Mouse (Mus musculus) CH12.LX (cell line): Measurements from ENCODE around the gene Efna3. TPM values are rescaled to one million over a fixed set of nuclear protein-coding genes. Genes with fewer than 3 reads are reported as not detected.

Experiments
- DNase-seq: peaks from one replicate; pipeline ENCODE4 v3.0.0-alpha.2; 2013; ENCODE audit errors: extremely low read depth
- H3K27ac ChIP-seq: 2 replicates; pipeline ENCODE4 v1.5.1; 2012; ENCODE audit warnings: low read depth, mild to moderate bottlenecking, control low read depth, moderate library complexity; ENCODE audit not compliant: insufficient read depth
- H3K27me3 ChIP-seq: replicated peaks from 2 replicates; pipeline ENCODE3; 2012; ENCODE audit warnings: inconsistent platforms
- H3K36me3 ChIP-seq, 2 experiments: replicated peaks in 1 of 2; 2 replicates each; pipeline versions ENCODE3 to v1.6.1; 2012; ENCODE audit warnings: inconsistent platforms in 1 of 2, low read length in 1 of 2, mild to moderate bottlenecking in 1 of 2, mixed read lengths in 1 of 2, moderate library complexity in 1 of 2; ENCODE audit not compliant: control insufficient read depth in 1 of 2, insufficient read depth in 1 of 2
- H3K4me1 ChIP-seq, 2 experiments: 2 replicates each; pipeline ENCODE4 v1.6.1; 2012; ENCODE audit warnings: inconsistent platforms in 1 of 2, moderate library complexity in 1 of 2; ENCODE audit not compliant: insufficient read depth in 2 of 2, control insufficient read depth in 1 of 2
- H3K4me2 ChIP-seq: 2 replicates; pipeline ENCODE4 v1.6.1; 2012; ENCODE audit warnings: low read depth, mild to moderate bottlenecking, control low read depth; ENCODE audit not compliant: poor library complexity, insufficient read depth, severe bottlenecking
- H3K4me3 ChIP-seq, 3 experiments: fragments of 150-350 bp in 1 of 3; sonication (generic) in 1 of 3; replicated peaks in 1 of 3; 2 replicates each; pipeline versions ENCODE3 to v1.5.1; 2011 to 2012; ENCODE audit warnings: low read depth in 2 of 3, low read length in 2 of 3, mild to moderate bottlenecking in 2 of 3, moderate library complexity in 2 of 3, control low read depth in 1 of 3, improper control_type of control experiment in 1 of 3, inconsistent platforms in 1 of 3, mixed read lengths in 1 of 3; ENCODE audit not compliant: poor library complexity in 1 of 3
- H3K79me2 ChIP-seq: replicated peaks from 2 replicates; pipeline ENCODE4 v1.6.1; 2012; ENCODE audit warnings: mild to moderate bottlenecking, moderate library complexity; ENCODE audit not compliant: control insufficient read depth, poor library complexity, insufficient read depth, severe bottlenecking; ENCODE audit errors: extremely low read depth
- H3K9ac ChIP-seq: 2 replicates; pipeline ENCODE4 v1.6.1; 2012; ENCODE audit warnings: low read depth, mild to moderate bottlenecking, control low read depth, moderate library complexity; ENCODE audit not compliant: insufficient read depth
- H3K9me3 ChIP-seq: replicated peaks from 2 replicates; pipeline ENCODE3; 2012; ENCODE audit warnings: low read length, inconsistent platforms, mixed read lengths
- BHLHE40 ChIP-seq: IDR thresholded peaks from 2 replicates; pipeline ENCODE4 v1.6.1; 2011; ENCODE audit warnings: mild to moderate bottlenecking, low read depth, low read length, improper control_type of control experiment
- CHD1 ChIP-seq: IDR thresholded peaks from 2 replicates; pipeline ENCODE4 v1.6.1; 2012; ENCODE audit warnings: low read depth, low read length, improper control_type of control experiment, inconsistent platforms
- CHD2 ChIP-seq: IDR thresholded peaks from 2 replicates; pipeline ENCODE4 v1.6.1; 2011; ENCODE audit warnings: low read length, improper control_type of control experiment
- CTCF ChIP-seq, 2 experiments: IDR thresholded peaks in 1 of 2; conservative IDR thresholded peaks in 1 of 2; 2 replicates each; pipeline ENCODE4 v1.5.1; 2011 to 2012; ENCODE audit warnings: low read depth in 2 of 2, low read length in 2 of 2, improper control_type of control experiment in 1 of 2, inconsistent platforms in 1 of 2, mild to moderate bottlenecking in 1 of 2, moderate library complexity in 1 of 2
- E2F4 ChIP-seq: IDR thresholded peaks from 2 replicates; pipeline ENCODE4 v1.6.1; 2011; ENCODE audit warnings: low read depth, low read length, improper control_type of control experiment; ENCODE audit not compliant: insufficient replicate concordance
- ELF1 ChIP-seq: IDR thresholded peaks from 2 replicates; pipeline ENCODE4 v1.6.1; 2014; ENCODE audit warnings: low read depth, mild to moderate bottlenecking, inconsistent platforms, low read length, improper control_type of control experiment
- EP300 ChIP-seq: IDR thresholded peaks from 2 replicates; pipeline ENCODE4 v1.6.1; 2011; ENCODE audit warnings: low read length, improper control_type of control experiment
- ETS1 ChIP-seq: conservative IDR thresholded peaks from 2 replicates; pipeline ENCODE4 v1.6.1; 2012; ENCODE audit warnings: low read depth, mild to moderate bottlenecking, inconsistent platforms, low read length, improper control_type of control experiment, moderate library complexity
- GABPA ChIP-seq: IDR thresholded peaks from 2 replicates; pipeline ENCODE4 v1.6.1; 2012; ENCODE audit warnings: low read depth, low read length, improper control_type of control experiment, inconsistent platforms; ENCODE audit not compliant: insufficient replicate concordance
- HCFC1 ChIP-seq: IDR thresholded peaks from 2 replicates; pipeline ENCODE4 v1.6.1; 2012; ENCODE audit warnings: low read depth, mild to moderate bottlenecking, inconsistent platforms, low read length, improper control_type of control experiment
- IRF4 ChIP-seq: IDR thresholded peaks from 2 replicates; pipeline ENCODE4 v1.6.1; 2014; ENCODE audit warnings: low read depth, mild to moderate bottlenecking, inconsistent platforms, low read length, improper control_type of control experiment
- JUN ChIP-seq: IDR thresholded peaks from 2 replicates; pipeline ENCODE4 v1.6.1; 2011; ENCODE audit warnings: low read depth, mild to moderate bottlenecking, low read length, improper control_type of control experiment, moderate library complexity; ENCODE audit not compliant: insufficient read depth
- JUND ChIP-seq: conservative IDR thresholded peaks from 2 replicates; pipeline ENCODE4 v1.6.1; 2011; ENCODE audit warnings: low read depth, low read length, improper control_type of control experiment
- KAT2A ChIP-seq: IDR thresholded peaks from 2 replicates; pipeline ENCODE4 v1.6.1; 2012; ENCODE audit warnings: low read length, improper control_type of control experiment, inconsistent platforms; ENCODE audit not compliant: insufficient replicate concordance
- MAFK ChIP-seq: IDR thresholded peaks from 2 replicates; pipeline ENCODE4 v1.6.1; 2011; ENCODE audit warnings: low read length, improper control_type of control experiment; ENCODE audit not compliant: insufficient replicate concordance
- MAX ChIP-seq: IDR thresholded peaks from 2 replicates; pipeline ENCODE4 v1.6.1; 2011; ENCODE audit warnings: low read length, improper control_type of control experiment
- MAZ ChIP-seq: IDR thresholded peaks from 2 replicates; pipeline ENCODE4 v1.6.1; 2012; ENCODE audit warnings: low read depth, mild to moderate bottlenecking, inconsistent platforms, low read length, improper control_type of control experiment, moderate library complexity
- MEF2A ChIP-seq: IDR thresholded peaks from 2 replicates; pipeline ENCODE4 v1.6.1; 2014; ENCODE audit warnings: low read depth, mild to moderate bottlenecking, inconsistent platforms, low read length, improper control_type of control experiment, borderline replicate concordance
- MXI1 ChIP-seq: IDR thresholded peaks from 2 replicates; pipeline ENCODE4 v1.6.1; 2011; ENCODE audit warnings: mild to moderate bottlenecking, low read depth, low read length, improper control_type of control experiment
- MYC ChIP-seq: IDR thresholded peaks from 2 replicates; pipeline ENCODE4 v1.6.1; 2011; ENCODE audit warnings: low read depth, mild to moderate bottlenecking, improper control_type of control experiment, low read length
- NELFE ChIP-seq: IDR thresholded peaks from 2 replicates; pipeline ENCODE4 v1.6.1; 2011; ENCODE audit warnings: low read depth, low read length, improper control_type of control experiment
- NRF1 ChIP-seq: IDR thresholded peaks from 2 replicates; pipeline ENCODE4 v1.6.1; 2014; ENCODE audit warnings: low read depth, mild to moderate bottlenecking, inconsistent platforms, low read length, improper control_type of control experiment, moderate library complexity
- PAX5 ChIP-seq: IDR thresholded peaks from 2 replicates; pipeline ENCODE4 v1.6.1; 2012; ENCODE audit warnings: low read length, inconsistent platforms, mixed read lengths
- POLR2A ChIP-seq: IDR thresholded peaks from 2 replicates; pipeline ENCODE4 v1.6.1; 2011; ENCODE audit warnings: low read depth, mild to moderate bottlenecking, improper control_type of control experiment, low read length
- POLR2AphosphoS2 ChIP-seq: IDR thresholded peaks from 2 replicates; pipeline ENCODE4 v1.6.1; 2011; ENCODE audit warnings: low read depth, low read length, improper control_type of control experiment
- RAD21 ChIP-seq: IDR thresholded peaks from 2 replicates; pipeline ENCODE4 v1.6.1; 2011; ENCODE audit warnings: low read depth, mild to moderate bottlenecking, low read length, improper control_type of control experiment, moderate library complexity
- RCOR1 ChIP-seq: conservative IDR thresholded peaks from 2 replicates; pipeline ENCODE4 v1.6.1; 2012; ENCODE audit warnings: low read depth, mild to moderate bottlenecking, inconsistent platforms, low read length, improper control_type of control experiment
- SIN3A ChIP-seq: IDR thresholded peaks from 2 replicates; pipeline ENCODE4 v1.6.1; 2012; ENCODE audit warnings: low read length, improper control_type of control experiment, inconsistent platforms
- SMC3 ChIP-seq: IDR thresholded peaks from 2 replicates; pipeline ENCODE4 v1.6.1; 2011; ENCODE audit warnings: low read depth, low read length, improper control_type of control experiment
- TBP ChIP-seq: conservative IDR thresholded peaks from 2 replicates; pipeline ENCODE4 v1.6.1; 2011; ENCODE audit warnings: low read depth, low read length, improper control_type of control experiment
- TCF12 ChIP-seq: IDR thresholded peaks from 2 replicates; pipeline ENCODE4 v1.6.1; 2014; ENCODE audit warnings: low read depth, mild to moderate bottlenecking, inconsistent platforms, low read length, improper control_type of control experiment
- UBTF ChIP-seq: IDR thresholded peaks from 2 replicates; pipeline ENCODE4 v1.6.1; 2012; ENCODE audit warnings: low read depth, mild to moderate bottlenecking, inconsistent platforms, low read length, improper control_type of control experiment, moderate library complexity
- USF1 ChIP-seq: IDR thresholded peaks from 2 replicates; pipeline ENCODE4 v1.6.1; 2014; ENCODE audit warnings: low read depth, mild to moderate bottlenecking, inconsistent platforms, low read length, improper control_type of control experiment
- USF2 ChIP-seq: conservative IDR thresholded peaks from 2 replicates; pipeline ENCODE4 v1.6.1; 2011; ENCODE audit warnings: low read depth, low read length, improper control_type of control experiment
- ZC3H11A ChIP-seq: IDR thresholded peaks from 2 replicates; pipeline ENCODE4 v1.6.1; 2012; ENCODE audit warnings: low read depth, mild to moderate bottlenecking, inconsistent platforms, low read length, improper control_type of control experiment
- ZKSCAN1 ChIP-seq: IDR thresholded peaks from 2 replicates; pipeline ENCODE4 v1.6.1; 2012; ENCODE audit warnings: low read depth, inconsistent platforms, low read length, improper control_type of control experiment, borderline replicate concordance
- ZMIZ1 ChIP-seq: IDR thresholded peaks from 2 replicates; pipeline ENCODE4 v1.6.1; 2012; ENCODE audit warnings: low read depth, mild to moderate bottlenecking, inconsistent platforms, low read length, improper control_type of control experiment
- ZNF384 ChIP-seq: IDR thresholded peaks from 2 replicates; pipeline ENCODE4 v1.6.1; 2012; ENCODE audit warnings: low read depth, low read length, improper control_type of control experiment, inconsistent platforms
- dilution Hi-C: fragments of 300-500 bp; cut with MboI; formaldehyde crosslinking; loops from 2 replicates; pipeline ENCODE4 v1.14.3; 2020; ENCODE audit warnings: low sequenced_read_pairs; ENCODE audit not compliant: extremely low pct_unique_long_range_greater_than_20kb, extremely low pct_ligation_motif_present
- in situ Hi-C: fragments of 300-500 bp; cut with MboI; formaldehyde crosslinking; loops from 3 replicates; pipeline ENCODE4 v1.14.3; 2019; ENCODE audit warnings: low sequenced_read_pairs, low pct_ligation_motif_present, low pct_unique_long_range_greater_than_20kb, mixed read lengths
- polyA plus RNA-seq: library from polyadenylated mRNA; unstranded; fragments of >175 nt; gene quantifications from 2 replicates; pipeline ENCODE4 v1.2.1, GENCODE M21; 2012; ENCODE audit warnings: low read depth; ENCODE audit not compliant: insufficient read length
- total RNA-seq, 2 experiments: library from RNA; depleted of rRNA; stranded (reverse); fragments of 300-350 nt in 1 of 2; fragments of >200 nt in 1 of 2; gene quantifications; 2 replicates each; pipeline ENCODE4 v1.2.3; 2012 to 2014

Gene Efna3
- total and polyA plus RNA-seq, 3 experiments: 0.09 to 0.13 TPM; not detected in 1

DNA sequence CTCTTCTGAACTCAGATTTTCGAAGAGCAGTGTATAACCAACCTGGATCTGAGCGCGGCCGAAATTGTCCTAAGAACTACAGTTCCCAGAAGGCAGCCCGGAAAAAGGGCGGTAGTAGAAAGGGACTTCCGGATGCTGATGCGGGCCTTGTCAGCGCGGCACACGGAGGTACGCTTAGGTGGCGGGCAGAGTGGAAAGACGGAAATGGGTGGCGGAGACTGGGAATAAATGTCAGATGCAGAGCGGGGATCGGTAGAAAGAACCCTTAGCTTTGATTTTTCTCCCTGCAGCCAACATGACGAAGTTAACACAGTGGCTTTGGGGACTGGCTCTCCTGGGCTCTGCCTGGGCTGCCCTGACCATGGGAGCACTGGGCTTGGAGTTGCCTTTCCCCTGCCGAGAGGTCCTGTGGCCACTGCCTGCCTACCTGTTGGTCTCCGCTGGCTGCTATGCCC is 56.3 kb downstream of the Efna3 start:
- peak overlapping the region; percentile 70 to 95 (median 86) for H3K4me3 ChIP-seq
- H3K27ac ChIP-seq: peak overlapping the region; percentile 44; the same call in 1 of the 2 replicates
- peaks cover 12 to 36% of the 10 kb centered on the region in 2 experiments for H3K4me1 ChIP-seq
- H3K36me3 ChIP-seq: peaks cover 0 to 13% of the 10 kb centered on the region in 2 experiments
- peaks cover 3% of the 10 kb centered on the region for H3K27me3 ChIP-seq
- in situ Hi-C loops: no loop called here
- H3K9me3 ChIP-seq: no peaks in the 10 kb centered on the region
- dilution Hi-C loops: no loop called here
- TF ChIP-seq ELF1: peak; percentile 96
- peak; percentile 83 for TF ChIP-seq ZMIZ1
- TF ChIP-seq CTCF (conservative IDR thresholded peaks at IDR 0.05 in 1 of 2, IDR thresholded peaks at IDR 0.05 in 1 of 2; ENCODE audit: low read depth in 2 of 2, low read length in 2 of 2): no peak
- TF ChIP-seq ZNF384: no peak
- TF ChIP-seq MAX: peak; percentile 77
- TF ChIP-seq KAT2A: peak; percentile 98
- TF ChIP-seq IRF4: peak; percentile 60
- no peak for TF ChIP-seq USF2
- TF ChIP-seq ETS1: no peak
- no peak for TF ChIP-seq JUN
- 0 out of 2 replicates have a peak, but pooled peaks have one; percentile 49 for TF ChIP-seq RCOR1
- TF ChIP-seq ZKSCAN1: no peak
- TF ChIP-seq CHD1: no peak
- TF ChIP-seq POLR2A: peak; percentile 91
- peak; percentile 52; the same call in 1 of the 2 replicates for TF ChIP-seq CHD2
- no peak for TF ChIP-seq PAX5
- TF ChIP-seq SIN3A: peak; percentile 94
- peak; percentile 94 for TF ChIP-seq NELFE
- TF ChIP-seq JUND: no peak; the same call in 1 of the 2 replicates
- TF ChIP-seq SMC3: no peak
- TF ChIP-seq BHLHE40: no peak
- peak; percentile 86; the same call in 1 of the 2 replicates for TF ChIP-seq E2F4
- TF ChIP-seq HCFC1: peak; percentile 100
- no peak for TF ChIP-seq USF1
- peak; percentile 69 for TF ChIP-seq MEF2A
- peak; percentile 63; the same call in 1 of the 2 replicates for TF ChIP-seq MYC
- 0 out of 2 replicates have a peak, but pooled peaks have one; percentile 42 for TF ChIP-seq MAZ
- TF ChIP-seq POLR2AphosphoS2: peak; percentile 89
- TF ChIP-seq UBTF: no peak
- no peak for TF ChIP-seq ZC3H11A
- TF ChIP-seq NRF1: 0 out of 2 replicates have a peak, but pooled peaks have one; percentile 24
- no peak for TF ChIP-seq EP300
- peak; percentile 39; the same call in 1 of the 2 replicates for TF ChIP-seq MAFK
- no peak for TF ChIP-seq RAD21
- peak; percentile 91 for TF ChIP-seq TCF12
- TF ChIP-seq GABPA: peak; percentile 73; the same call in 1 of the 2 replicates
- TF ChIP-seq MXI1: peak; percentile 81
- peak; percentile 85; the same call in 1 of the 2 replicates for TF ChIP-seq TBP
- peak overlapping the region; percentile 79 for H3K9ac ChIP-seq
- H3K79me2 ChIP-seq: peaks cover 12% of the 10 kb centered on the region; the same call in 1 of the 2 replicates
- peak; percentile 89 for DNase-seq
- peak overlapping the region; percentile 79 for H3K4me2 ChIP-seq
